Mouse (Mus musculus) stomach, postnatal 0 days (tissue): ENCODE measurements around the gene Lama2. TPM values are rescaled to one million over a fixed set of nuclear protein-coding genes. Genes with fewer than 3 reads are reported as not detected.

Experiments used
- ATAC-seq: fragments of 200-750 bp; cut with Nextera tagmentation; 2 replicates; pipeline ENCODE4 v1.8.0; 2017; ENCODE audit not compliant: low FRiP score, low TSS enrichment
- DNase-seq: peaks from one replicate; pipeline ENCODE4 v3.0.0-alpha.2; 2016; ENCODE audit warnings: low spot score
- H3K27ac ChIP-seq: fragments of 300-500 bp; sonication (generic); replicated peaks from 2 replicates; pipeline ENCODE4 v1.5.1; 2014; ENCODE audit warnings: mild to moderate bottlenecking, control low read depth
- H3K27me3 ChIP-seq: fragments of 300-500 bp; sonication (generic); 2 replicates; pipeline ENCODE4 v1.6.1; 2014; ENCODE audit warnings: low read length; ENCODE audit not compliant: control insufficient read depth, insufficient read depth
- H3K36me3 ChIP-seq: fragments of 300-500 bp; sonication (generic); 2 replicates; pipeline ENCODE4 v1.6.1; 2014; ENCODE audit warnings: low read length, mixed read lengths; ENCODE audit not compliant: control insufficient read depth, insufficient read depth
- H3K4me1 ChIP-seq: fragments of 300-500 bp; sonication (generic); replicated peaks from 2 replicates; pipeline ENCODE4 v1.6.1; 2014; ENCODE audit warnings: antibody characterized with exemption; ENCODE audit not compliant: control insufficient read depth, insufficient read depth
- H3K4me2 ChIP-seq: fragments of 300-500 bp; sonication (generic); replicated peaks from 2 replicates; pipeline ENCODE4 v1.6.1; 2014; ENCODE audit warnings: low read depth, mild to moderate bottlenecking, control low read depth, moderate library complexity
- H3K4me3 ChIP-seq: fragments of 300-500 bp; sonication (generic); 2 replicates; pipeline ENCODE4 v1.5.1; 2014; ENCODE audit warnings: low read depth, low read length, control low read depth
- H3K9ac ChIP-seq: fragments of 300-500 bp; sonication (generic); 2 replicates; pipeline ENCODE4 v1.6.1; 2014; ENCODE audit warnings: mild to moderate bottlenecking, low read length, control low read depth, mixed read lengths
- H3K9me3 ChIP-seq: fragments of 300-500 bp; sonication (generic); 2 replicates; pipeline ENCODE4 v1.6.1; 2016; ENCODE audit warnings: low read length; ENCODE audit not compliant: control insufficient read depth
- CTCF ChIP-seq: IDR thresholded peaks from 2 replicates; pipeline ENCODE4 v1.5.1; 2016; ENCODE audit warnings: antibody characterized with exemption, low read depth, mild to moderate bottlenecking, moderate library complexity
- EP300 ChIP-seq: optimal IDR thresholded peaks from 2 replicates; pipeline ENCODE3; 2016; ENCODE audit warnings: antibody characterized with exemption
- WGBS: fragments of 180-500 bp; shearing (Covaris S2); extraction: QIAGEN DNeasy Blood & Tissue Kit; methylation state at CpG from one replicate; pipeline ENCODE4 v1.1.7; 2014; 5-methylcytosine and 5-hydroxymethylcytosine counted together
- polyA plus RNA-seq: library from polyadenylated mRNA; unstranded; fragments of >200 nt; fragmentation: Nextera tagmentation; extraction: Ambion mirVana; gene quantifications from 2 replicates; pipeline ENCODE4 v1.2.1, GENCODE M21; 2015

Gene Lama2
- polyA plus RNA-seq, 1 experiment from 2014 or later, result 12.8 TPM

- no peak overlapping the region for H3K4me3 ChIP-seq
- ATAC-seq (no peak), DNase-seq (no peak)
- no peak overlapping the region for H3K9ac ChIP-seq
- H3K4me1 ChIP-seq, result no peaks in the 10 kb centered on the region
- H3K36me3 ChIP-seq, result no peaks in the 10 kb centered on the region
- H3K27ac ChIP-seq, result no peak overlapping the region
- no peaks in the 10 kb centered on the region for H3K27me3 ChIP-seq
- no peaks in the 10 kb centered on the region for H3K9me3 ChIP-seq
- 56% methylated on average over 7 of the region's 7 CpGs for WGBS
- no peak overlapping the region for H3K4me2 ChIP-seq
- TF ChIP-seq EP300 (no peak), CTCF (no peak)
These were observed 275.3 kb downstream of the Lama2 start for GRCm38 (mm10) chr10:27344278-27344677.

GRCm38 (mm10) chr10:27322410-27322990 is 297.1 kb downstream of the Lama2 start:
- ATAC-seq, result no peak
- TF ChIP-seq EP300 (no peak), CTCF (no peak)
- no peak overlapping the region for H3K27ac ChIP-seq
- no peak for DNase-seq
- no peak overlapping the region for H3K9ac ChIP-seq
- no peak overlapping the region for H3K4me3 ChIP-seq
- H3K36me3 ChIP-seq, result no peaks in the 10 kb centered on the region
- H3K9me3 ChIP-seq, result no peaks in the 10 kb centered on the region
- no peak overlapping the region for H3K4me2 ChIP-seq
- no peaks in the 10 kb centered on the region for H3K4me1 ChIP-seq
- H3K27me3 ChIP-seq, result no peaks in the 10 kb centered on the region
- 82% methylated on average over 4 of the region's 4 CpGs for WGBS

- 55% methylated on average over 8 of the region's 8 CpGs for WGBS
These were observed 312.1 kb downstream of the Lama2 start for GRCm38 (mm10) chr10:27307444-27307843.

GRCm38 (mm10) chr10:27305301-27305700 is 314.3 kb downstream of the Lama2 start:
- Histone ChIP-seq H3K27me3 (no peaks in the 10 kb centered on the region), H3K4me1 (no peaks in the 10 kb centered on the region), H3K4me3 (no peak overlapping the region), H3K4me2 (no peak overlapping the region), H3K36me3 (no peaks in the 10 kb centered on the region), H3K27ac (no peak overlapping the region), H3K9ac (no peak overlapping the region), H3K9me3 (no peaks in the 10 kb centered on the region)
- TF ChIP-seq EP300 (no peak), CTCF (no peak)
- 43% methylated on average over 3 of the region's 3 CpGs for WGBS
- ATAC-seq (no peak), DNase-seq (no peak)

More at GRCm38 (mm10) chr10:27307444-27307843, 312.1 kb downstream of the Lama2 start:
- H3K36me3 ChIP-seq, result no peaks in the 10 kb centered on the region
- TF ChIP-seq CTCF (no peak), EP300 (no peak)
- no peak for DNase-seq
- H3K4me2 ChIP-seq, result no peak overlapping the region
- no peak overlapping the region for H3K4me3 ChIP-seq
- H3K4me1 ChIP-seq, result no peaks in the 10 kb centered on the region
- ATAC-seq, result no peak
- H3K27me3 ChIP-seq, result no peaks in the 10 kb centered on the region
- H3K9me3 ChIP-seq, result no peaks in the 10 kb centered on the region
- no peak overlapping the region for H3K9ac ChIP-seq
- H3K27ac ChIP-seq, result no peak overlapping the region

- H3K4me3 ChIP-seq, result no peak overlapping the region
- no peak overlapping the region for H3K4me2 ChIP-seq
- ATAC-seq (no peak), DNase-seq (no peak)
- no peaks in the 10 kb centered on the region for H3K36me3 ChIP-seq
- WGBS, result 48% methylated on average over 10 of the region's 10 CpGs
- H3K9me3 ChIP-seq, result no peaks in the 10 kb centered on the region
- H3K9ac ChIP-seq, result no peak overlapping the region
- H3K27me3 ChIP-seq, result no peaks in the 10 kb centered on the region
- no peaks in the 10 kb centered on the region for H3K4me1 ChIP-seq
- H3K27ac ChIP-seq, result no peak overlapping the region
- TF ChIP-seq CTCF (no peak), EP300 (no peak)
These were observed 334.3 kb downstream of the Lama2 start for GRCm38 (mm10) chr10:27285098-27285860.

- H3K36me3 ChIP-seq, result no peaks in the 10 kb centered on the region
- no peaks in the 10 kb centered on the region for H3K9me3 ChIP-seq
- H3K4me3 ChIP-seq, result no peak overlapping the region
- H3K4me1 ChIP-seq, result no peaks in the 10 kb centered on the region
- H3K4me2 ChIP-seq, result no peak overlapping the region
- no peaks in the 10 kb centered on the region for H3K27me3 ChIP-seq
- no peak overlapping the region for H3K9ac ChIP-seq
- no peak overlapping the region for H3K27ac ChIP-seq
- ATAC-seq (no peak), DNase-seq (no peak)
- TF ChIP-seq EP300 (no peak), CTCF (no peak)
- WGBS, result 79% methylated on average over 2 of the region's 2 CpGs
These were observed 352.1 kb downstream of the Lama2 start for GRCm38 (mm10) chr10:27267432-27267831.
